Mouse (Mus musculus) testis, adult 2 months (tissue): Measurements from ENCODE around the gene Acd. TPM values are rescaled to one million over a fixed set of nuclear protein-coding genes. Genes with fewer than 3 reads are reported as not detected.

Experiments used
- H3K27ac ChIP-seq: fragments of 200-500 bp; 2 replicates; pipeline ENCODE4 v1.5.1; 2012; ENCODE audit warnings: low read depth, low read length; ENCODE audit not compliant: control insufficient read depth, insufficient read depth
- H3K27me3 ChIP-seq: fragments of 200-500 bp; 2 replicates; pipeline ENCODE4 v1.6.1; 2012; ENCODE audit warnings: mild to moderate bottlenecking, low read length, moderate library complexity; ENCODE audit not compliant: control insufficient read depth, insufficient read depth
- H3K36me3 ChIP-seq: fragments of 200-500 bp; 2 replicates; pipeline ENCODE4 v1.6.1; 2012; ENCODE audit warnings: mild to moderate bottlenecking, low read length; ENCODE audit not compliant: control insufficient read depth, insufficient read depth
- H3K4me1 ChIP-seq: fragments of 200-500 bp; 2 replicates; pipeline ENCODE4 v1.6.1; 2012; ENCODE audit warnings: low read length; ENCODE audit not compliant: control insufficient read depth, insufficient read depth
- H3K4me3 ChIP-seq: fragments of 200-500 bp; 2 replicates; pipeline ENCODE4 v1.5.1; 2012; ENCODE audit warnings: low read depth, mild to moderate bottlenecking, low read length, moderate library complexity, mixed read lengths; ENCODE audit not compliant: control insufficient read depth
- CTCF ChIP-seq: fragments of 200-500 bp; IDR thresholded peaks from 2 replicates; pipeline ENCODE4 v1.5.1; 2012; ENCODE audit warnings: low read depth, mild to moderate bottlenecking, inconsistent platforms, low read length, moderate library complexity; ENCODE audit not compliant: control insufficient read depth, insufficient read depth, insufficient replicate concordance
- POLR2A ChIP-seq: fragments of 200-500 bp; IDR thresholded peaks from 2 replicates; pipeline ENCODE4 v1.6.1; 2012; ENCODE audit warnings: low read depth, mild to moderate bottlenecking, inconsistent platforms, low read length, moderate library complexity; ENCODE audit not compliant: control insufficient read depth
- polyA plus RNA-seq: library from polyadenylated mRNA; depleted of rRNA; stranded (reverse); fragments of >200 nt; gene quantifications from 2 replicates; pipeline ENCODE4 v1.2.3, GENCODE M21; 2012; rRNA removed

Acd gene
- 40.2 and 40.4 TPM in 2 replicates for polyA plus RNA-seq

DNA sequence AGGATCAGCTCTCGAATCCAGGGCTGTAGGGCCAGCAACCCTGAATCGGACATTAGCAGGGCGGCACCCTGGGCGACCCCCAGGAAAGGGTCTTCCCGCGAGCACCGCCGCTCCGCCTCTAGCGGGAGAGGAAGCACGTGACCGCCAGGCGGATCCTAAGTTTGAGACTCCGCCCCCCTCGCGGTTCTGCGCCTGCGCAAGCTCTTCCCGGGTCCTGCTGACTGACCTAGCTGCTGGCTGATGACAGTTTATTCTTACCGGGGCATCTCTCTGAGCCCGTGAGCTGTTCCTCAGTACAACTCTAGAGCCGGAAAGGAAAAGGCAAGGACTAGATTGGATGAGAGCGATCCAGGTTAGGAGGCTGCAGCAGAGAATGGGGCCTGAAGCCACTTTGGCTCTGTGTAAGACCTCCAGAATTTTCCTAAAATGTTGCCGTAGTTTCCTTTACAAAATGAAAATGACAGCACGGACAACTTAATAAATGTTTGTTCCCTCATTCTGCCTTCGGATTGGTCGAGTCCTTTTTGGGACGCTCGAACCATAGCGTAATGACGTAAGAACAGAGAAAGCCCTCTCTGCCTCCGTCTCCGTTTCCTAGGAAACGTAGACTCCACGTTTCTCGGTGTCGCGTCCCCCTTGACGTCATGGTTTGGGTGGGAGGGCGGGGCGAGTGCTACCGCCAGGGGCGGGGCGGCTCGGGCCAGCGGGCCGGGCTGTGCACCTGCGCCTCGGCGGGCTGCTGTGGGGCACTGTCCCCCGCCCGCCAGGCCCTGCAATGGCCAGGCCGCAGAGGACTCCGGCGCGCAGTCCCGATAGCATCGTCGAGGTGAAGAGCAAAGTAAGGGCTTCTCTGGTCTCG is at the start of gene Acd, which contains the start of gene Pard6a:
Gene Acd, minus strand, starts transcription at position 137 of the 859 bp plus-strand sequence.
Gene Pard6a, plus strand, starts transcription at position 183 of the 859 bp plus-strand sequence.
- Histone ChIP-seq H3K36me3 (no peaks in the 10 kb centered on the region), H3K4me1 (peaks cover 22% of the 10 kb centered on the region), H3K27me3 (no peaks in the 10 kb centered on the region), H3K27ac (peak within 1 kb of the TSS; percentile 95), H3K4me3 (peak within 1 kb of the TSS; percentile 93)
- no peak for TF ChIP-seq CTCF
- peak; percentile 76 for TF ChIP-seq POLR2A

DNA sequence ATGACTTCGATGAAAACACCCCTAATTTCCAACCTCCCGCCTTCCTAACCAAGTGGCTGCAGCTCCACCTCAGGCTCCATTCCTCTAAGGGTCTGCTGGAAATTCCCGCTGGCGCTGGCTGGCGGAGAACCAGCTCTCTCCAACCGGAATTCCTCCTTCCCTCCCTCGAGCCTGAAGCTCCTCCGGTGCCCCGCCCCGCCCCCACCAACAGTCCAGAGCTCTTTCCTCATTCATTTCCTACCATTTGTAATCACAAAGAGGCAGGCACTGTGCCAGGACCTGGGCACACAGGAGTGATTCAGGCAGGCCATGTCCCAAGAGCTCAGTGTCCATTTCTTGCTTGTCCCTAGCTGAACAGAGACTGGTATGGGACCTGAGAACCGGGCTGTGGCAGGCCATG is 49.7 kb upstream of the Acd start:
- no peak for TF ChIP-seq CTCF
- no peaks in the 10 kb centered on the region for H3K4me1 ChIP-seq
- H3K27me3 ChIP-seq: no peaks in the 10 kb centered on the region
- H3K27ac ChIP-seq: no peak overlapping the region
- no peak overlapping the region for H3K4me3 ChIP-seq
- no peaks in the 10 kb centered on the region for H3K36me3 ChIP-seq

DNA sequence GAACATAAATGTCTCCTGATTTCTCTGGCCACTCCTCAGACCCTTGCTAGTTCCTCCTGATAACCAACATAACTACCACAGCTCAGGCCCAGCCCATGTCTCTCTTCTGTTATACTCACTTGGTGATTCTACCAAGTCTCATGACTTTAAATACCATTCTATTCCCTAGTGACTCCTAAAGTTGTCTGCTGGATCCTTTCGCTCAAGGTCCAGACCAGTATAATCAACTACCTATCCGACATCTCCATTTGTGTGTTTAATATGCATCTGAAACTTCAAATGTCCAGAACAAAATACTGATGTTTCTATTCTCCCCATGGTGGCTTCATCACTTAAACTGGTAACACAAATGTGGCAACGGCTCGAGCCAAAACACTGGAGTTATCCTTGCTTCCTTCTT is 42.4 kb upstream of the Acd start:
- no peak overlapping the region for H3K4me3 ChIP-seq
- TF ChIP-seq CTCF (no peak), POLR2A (no peak)
- H3K4me1 ChIP-seq: no peaks in the 10 kb centered on the region
- no peak overlapping the region for H3K27ac ChIP-seq
- no peaks in the 10 kb centered on the region for H3K36me3 ChIP-seq
- H3K27me3 ChIP-seq: no peaks in the 10 kb centered on the region

DNA sequence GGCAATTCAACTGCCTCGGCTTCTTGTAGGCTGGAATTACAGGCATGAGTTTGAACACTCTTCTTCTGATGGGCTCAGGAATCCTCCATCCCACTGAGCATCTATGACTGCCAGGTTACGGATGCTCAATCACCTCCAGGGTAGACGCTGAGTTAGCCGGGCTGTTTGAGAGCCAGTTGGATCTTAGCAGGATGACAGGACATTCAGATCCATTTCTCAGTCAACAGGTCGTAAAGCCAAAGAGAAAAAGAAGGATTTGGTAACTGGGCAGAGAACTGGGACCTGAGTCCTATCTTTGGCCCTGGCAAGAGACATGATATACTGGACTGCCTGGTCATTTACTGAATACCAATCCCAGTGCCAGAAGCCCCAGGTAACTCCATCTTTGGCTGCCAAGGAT is 38.3 kb upstream of the Acd start:
- TF ChIP-seq CTCF: no peak
- TF ChIP-seq POLR2A: no peak
- Histone ChIP-seq H3K27me3 (no peaks in the 10 kb centered on the region), H3K4me3 (no peak overlapping the region), H3K27ac (no peak overlapping the region), H3K36me3 (no peaks in the 10 kb centered on the region), H3K4me1 (no peaks in the 10 kb centered on the region)

DNA sequence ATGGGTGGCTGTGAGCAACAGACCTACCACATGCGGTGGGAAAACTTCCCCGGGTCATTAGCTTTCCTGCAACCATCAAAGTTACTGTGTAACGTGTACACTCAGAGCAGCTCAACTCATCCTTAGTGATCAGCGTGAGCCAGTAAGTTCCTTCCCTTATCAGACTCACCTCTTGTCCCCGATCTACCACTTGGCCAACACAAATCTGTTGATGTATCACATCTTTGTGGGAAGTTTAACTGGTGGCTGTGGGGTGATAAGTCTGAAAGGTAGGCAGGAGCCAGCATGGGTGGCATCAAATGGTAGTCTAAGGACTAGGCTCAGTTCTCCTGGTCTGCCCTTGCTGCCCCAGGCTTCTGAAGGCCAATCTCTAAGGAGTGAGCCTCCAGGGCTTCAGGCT is 31.3 kb upstream of the Acd start:
- H3K27me3 ChIP-seq: no peaks in the 10 kb centered on the region
- TF ChIP-seq CTCF: no peak
- TF ChIP-seq POLR2A: no peak

DNA sequence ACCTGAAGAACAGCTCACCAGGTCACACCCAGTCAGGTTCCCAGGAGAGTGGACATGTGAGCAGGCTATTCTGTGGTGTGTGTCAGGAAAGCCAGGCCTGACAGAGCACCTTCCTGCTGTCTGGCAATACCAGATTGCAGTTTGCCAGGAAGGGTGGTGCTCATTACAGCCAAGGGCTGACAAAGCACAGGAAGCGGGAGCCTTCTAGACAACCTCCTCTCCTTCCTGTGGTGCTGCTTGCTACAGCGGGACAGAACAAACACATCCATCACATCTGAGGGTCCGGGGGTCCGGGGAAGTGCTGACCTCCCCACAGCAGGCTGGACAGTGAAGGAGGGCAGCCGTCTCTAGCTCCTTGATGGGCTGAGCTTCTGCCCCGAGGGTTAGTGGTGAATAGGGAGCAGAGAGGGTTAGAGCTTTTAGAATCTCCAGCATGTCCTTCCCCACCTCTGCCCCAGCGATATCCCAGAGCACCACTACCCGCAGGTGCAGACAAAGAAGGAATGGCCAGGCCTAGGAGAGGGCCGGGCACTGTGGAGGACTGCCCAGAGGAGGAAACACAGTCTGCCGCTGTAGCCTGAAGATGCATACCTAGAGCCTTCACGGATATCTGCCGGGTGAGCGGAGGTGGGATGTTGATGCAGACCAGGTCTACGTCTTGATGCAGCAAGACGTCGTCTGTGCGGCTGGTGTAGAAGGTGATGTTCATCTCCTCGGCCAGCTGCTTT is 26.7 kb upstream of the Acd start:
- TF ChIP-seq CTCF (no peak), POLR2A (no peak)
- no peak overlapping the region for H3K27ac ChIP-seq
- H3K4me1 ChIP-seq: no peaks in the 10 kb centered on the region
- H3K4me3 ChIP-seq: no peak overlapping the region
- no peaks in the 10 kb centered on the region for H3K27me3 ChIP-seq
- no peaks in the 10 kb centered on the region for H3K36me3 ChIP-seq

More for the DNA sequence above, 31.3 kb upstream of the Acd start:
- no peak overlapping the region for H3K4me3 ChIP-seq
- H3K4me1 ChIP-seq: no peaks in the 10 kb centered on the region
- H3K36me3 ChIP-seq: no peaks in the 10 kb centered on the region
- H3K27ac ChIP-seq: no peak overlapping the region

DNA sequence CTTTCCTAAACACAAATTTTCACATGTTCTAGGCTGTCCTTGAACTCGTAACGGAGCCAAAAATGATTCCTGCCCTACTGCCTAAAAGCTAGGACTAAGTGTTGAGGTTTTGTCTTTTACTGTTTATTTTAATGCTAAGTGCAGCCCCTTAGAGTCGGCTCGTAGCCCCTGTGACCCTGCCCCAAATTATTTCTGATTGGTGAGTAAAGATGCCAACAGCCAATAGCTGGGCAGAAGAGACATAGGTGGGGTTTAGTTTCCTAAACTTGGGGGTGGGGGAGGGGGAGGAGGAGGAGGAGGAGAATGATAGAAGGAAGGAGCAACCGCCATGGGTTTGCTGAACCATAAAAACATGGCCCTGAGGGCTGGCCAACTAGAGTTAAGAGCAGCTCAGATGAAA is 24.8 kb upstream of the Acd start:
- no peaks in the 10 kb centered on the region for H3K36me3 ChIP-seq
- H3K4me3 ChIP-seq: no peak overlapping the region
- H3K27me3 ChIP-seq: no peaks in the 10 kb centered on the region

More for the DNA sequence above, 24.8 kb upstream of the Acd start:
- no peak overlapping the region for H3K27ac ChIP-seq
- no peaks in the 10 kb centered on the region for H3K4me1 ChIP-seq
- TF ChIP-seq CTCF (no peak), POLR2A (no peak)
